Mouse (Mus musculus) CD4-positive naive resting alpha-beta T cell, adult 76 days (primary cell): ENCODE measurements around the gene Mrpl16. TPM values are rescaled to one million over a fixed set of nuclear protein-coding genes. Genes with fewer than 3 reads are reported as not detected.

Experiments
- total RNA-seq: library from RNA; stranded (reverse); gene quantifications from one replicate; pipeline ENCODE4 v1.2.4, GENCODE M21; 2023

Gene Mrpl16
- 22.0 TPM for total RNA-seq

GRCm38 (mm10) chr19:11770205-11770892 is at the start of gene Mrpl16:
Gene Mrpl16, plus strand, starts transcription at chr19:11770391.

DNA sequence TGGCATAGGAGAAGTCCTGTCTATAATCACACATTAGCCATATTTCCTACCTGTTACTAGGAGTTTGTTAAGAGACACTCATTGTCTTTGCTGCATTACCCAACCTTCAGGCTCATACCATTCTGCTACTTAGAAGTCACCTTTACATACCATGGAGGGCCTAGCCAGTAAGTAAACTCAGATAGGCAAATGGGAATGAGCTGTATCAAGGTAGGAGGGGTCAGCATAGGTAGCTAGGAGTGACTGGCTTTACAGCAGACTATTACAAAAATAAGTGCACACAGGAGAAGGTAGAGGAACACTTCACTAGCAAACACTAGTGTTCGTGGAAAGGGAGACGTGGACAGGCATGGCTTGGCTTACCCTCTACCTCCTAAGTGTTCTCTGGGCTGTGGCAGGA is 22.9 kb upstream of the Mrpl16 start, which contains the start of gene Gif:
Gif (plus strand) TSS at position 257 of the 400 bp plus-strand sequence.

DNA sequence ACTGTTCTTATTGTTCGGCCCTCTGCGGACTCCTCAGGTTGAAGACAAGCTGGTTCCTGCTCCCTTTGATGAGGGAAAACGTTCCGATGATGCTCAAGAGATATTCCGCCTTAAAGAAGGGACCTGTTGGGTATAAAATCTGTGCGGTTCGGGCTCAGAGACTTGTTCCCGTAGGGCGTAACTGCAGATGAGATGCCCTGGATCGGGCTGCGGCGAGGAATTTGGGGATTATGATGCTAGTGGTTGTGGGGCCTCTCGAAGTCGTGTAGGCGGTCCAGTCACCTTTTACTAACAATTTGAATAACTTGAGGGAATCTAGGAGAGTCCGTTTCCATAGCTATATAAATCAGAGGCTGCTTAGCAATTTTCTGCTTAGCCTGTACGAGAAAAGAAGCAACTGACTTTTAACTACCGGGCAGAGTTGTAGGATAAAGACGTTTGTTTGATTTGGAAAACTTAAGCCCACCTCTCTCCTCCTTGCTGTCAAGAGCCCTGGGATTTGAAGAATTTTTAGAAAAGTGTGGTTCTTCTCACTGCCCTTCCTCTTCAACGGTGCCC is 49.0 kb downstream of the Mrpl16 start, which contains the start of gene Stx3:
Stx3 (minus strand) TSS at position 261 of the 558 bp plus-strand sequence.

Other genes starting within 250 kb of the Mrpl16 start
- gene Ms4a4d, start 233.6 kb upstream of the Mrpl16 start, total RNA-seq, result 0.76 TPM
- gene Ms4a6d, start 165.5 kb upstream of the Mrpl16 start, total RNA-seq, result 5.1 TPM
- gene Ms4a2, start 146.7 kb upstream of the Mrpl16 start, total RNA-seq, result not detected
- not detected for gene Ms4a3, start 129.5 kb upstream of the Mrpl16 start, total RNA-seq
- not detected for gene Oosp2, start 109.8 kb upstream of the Mrpl16 start, total RNA-seq
- not detected for gene Oosp1, start 79.2 kb upstream of the Mrpl16 start, total RNA-seq
- not detected for gene Oosp3, start 73.3 kb upstream of the Mrpl16 start, total RNA-seq
- not detected for gene Gif, start 22.8 kb upstream of the Mrpl16 start, total RNA-seq
- gene Stx3, start 49.0 kb downstream of the Mrpl16 start, total RNA-seq, result 3.6 TPM
- not detected for gene Olfr1417, start 68.8 kb downstream of the Mrpl16 start, total RNA-seq
- gene Olfr1418, start 90.7 kb downstream of the Mrpl16 start, total RNA-seq, result not detected
- gene Olfr1419, start 104.7 kb downstream of the Mrpl16 start, total RNA-seq, result not detected
- not detected for gene Olfr1420, start 116.2 kb downstream of the Mrpl16 start, total RNA-seq
- 53.3 TPM for gene Patl1, start 142.0 kb downstream of the Mrpl16 start, total RNA-seq
- gene Osbp, start 195.6 kb downstream of the Mrpl16 start, total RNA-seq, result 36.4 TPM